Mouse (Mus musculus) retina, postnatal 1 day (tissue): ENCODE data around the gene Cdk2.

Experiments used
- DNase-seq: peaks from one replicate; pipeline ENCODE4 v3.0.0-alpha.2; 2012

Gene Cdk2

GRCm38 (mm10) chr10:128702328-128703007 lies 2.4 kb downstream of the Cdk2 start:
- DNase-seq = no peak

GRCm38 (mm10) chr10:128700712-128701111 lies 4.1 kb downstream of the Cdk2 start:
- no peak for DNase-seq

- DNase-seq = no peak
These were observed 5.2 kb downstream of the Cdk2 start for GRCm38 (mm10) chr10:128699611-128700010.

GRCm38 (mm10) chr10:128699006-128699405 lies 5.8 kb downstream of the Cdk2 start:
- no peak for DNase-seq

- peak; percentile 21 for DNase-seq
These were observed 7.6 kb downstream of the Cdk2 start for GRCm38 (mm10) chr10:128697072-128697725.

GRCm38 (mm10) chr10:128695992-128696807 lies 8.6 kb downstream of the Cdk2 start, which contains the start of gene Rab5b:
Gene Rab5b, minus strand, starts transcription at chr10:128696264.
- DNase-seq = peak; percentile 100

- DNase-seq = no peak
These were observed 9.3 kb downstream of the Cdk2 start for GRCm38 (mm10) chr10:128695411-128695991.

- peak; percentile 64 for DNase-seq
These were observed 30.3 kb downstream of the Cdk2 start for GRCm38 (mm10) chr10:128674469-128675008.

- DNase-seq = peak; percentile 92
These were observed 30.9 kb downstream of the Cdk2 start, which contains the start of gene Suox for GRCm38 (mm10) chr10:128673763-128674468. Gene Suox, minus strand, starts transcription at chr10:128674073.

GRCm38 (mm10) chr10:128671148-128671547 lies 33.7 kb downstream of the Cdk2 start:
- DNase-seq = no peak

- DNase-seq = peak; percentile 76
These were observed 35.8 kb downstream of the Cdk2 start for GRCm38 (mm10) chr10:128668790-128669672.

GRCm38 (mm10) chr10:128665806-128666205 lies 39.0 kb downstream of the Cdk2 start:
- DNase-seq = no peak

GRCm38 (mm10) chr10:128665307-128665706 lies 39.5 kb downstream of the Cdk2 start:
- DNase-seq = no peak

- DNase-seq = no peak
These were observed 40.0 kb downstream of the Cdk2 start for GRCm38 (mm10) chr10:128664808-128665207.

GRCm38 (mm10) chr10:128663441-128664220 lies 41.2 kb downstream of the Cdk2 start:
- no peak for DNase-seq

GRCm38 (mm10) chr10:128662465-128662864 lies 42.4 kb downstream of the Cdk2 start:
- peak; percentile 15 for DNase-seq

GRCm38 (mm10) chr10:128659490-128659889 lies 45.3 kb downstream of the Cdk2 start:
- no peak for DNase-seq

GRCm38 (mm10) chr10:128657844-128658243 lies 47.0 kb downstream of the Cdk2 start:
- no peak for DNase-seq

- DNase-seq = no peak
These were observed 48.1 kb downstream of the Cdk2 start for GRCm38 (mm10) chr10:128656731-128657130.

- DNase-seq = no peak
These were observed 49.6 kb downstream of the Cdk2 start for GRCm38 (mm10) chr10:128655254-128655653.
